ENCODE assay signal across 17 mouse cellular contexts in genomic region chr16:97756460-97756859, GRCm38 (mm10). TPM values are rescaled to one million over a fixed set of nuclear protein-coding genes. Genes with fewer than 3 reads are reported as not detected.
DNase-seq lines count a peak whose midpoint lies in the region; ATAC-seq and TF ChIP-seq lines count a peak whose summit lies in the region.
"Had no signal": no experiment of that assay in that cellular context is flagged by ENCODE, and none has a peak within 500 bp of the region (broad histone marks: within the 10 kb centered on the region; RNA-seq: fewer than 3 reads in every experiment).

No protein-coding gene starts in this region.

- 44% methylated on average over 2 of the region's 2 CpGs for WGBS in liver, embryonic 14.5 days (ENCODE audit: insufficient replicate concordance)

- no peaks in the 10 kb centered on the region for H3K9me3 ChIP-seq in liver, embryonic 14.5 days (ENCODE audit: control insufficient read depth, low read length)
- H3K9me3 ChIP-seq: forebrain, embryonic 15.5 days; G1E; heart, embryonic 10.5 days had no signal

- no peaks in the 10 kb centered on the region for H3K36me3 ChIP-seq in liver, embryonic 14.5 days (replicated peaks; ENCODE audit: control insufficient read depth, insufficient read depth, low read depth)
- H3K36me3 ChIP-seq: forebrain, embryonic 15.5 days; G1E; heart, embryonic 10.5 days had no signal

- peak; percentile 57 for ATAC-seq in granulocyte monocyte progenitor cell, adult 5-6 weeks (replicated peaks; ENCODE audit: poor library complexity, severe bottlenecking)
- ATAC-seq in liver, embryonic 14.5 days (ENCODE audit: insufficient read depth): peak; percentile 35; the same call in 1 of the 2 replicates
- ATAC-seq in erythroid progenitor cell, adult 5-6 weeks (replicated peaks; ENCODE audit: low FRiP score, poor library complexity, severe bottlenecking): no peak
- ATAC-seq in frontal cortex, adult (ENCODE audit: low TSS enrichment): no peak
- ATAC-seq: forebrain, embryonic 15.5 days; inflammation-experienced regulatory T-cells, adult 6 months had no signal

- H3K4me1 ChIP-seq in liver, embryonic 14.5 days (replicated peaks; ENCODE audit: control insufficient read depth in 2 of 2, insufficient read depth in 2 of 2, low read length in 1 of 2): peaks cover 0 to 8% of the 10 kb centered on the region in 2 experiments; a peak in 2 of 4 replicates
- H3K4me1 ChIP-seq: forebrain, embryonic 15.5 days had no signal

- no peak overlapping the region for H3K4me2 ChIP-seq in liver, embryonic 14.5 days (ENCODE audit: low read depth)
- H3K4me2 ChIP-seq: forebrain, embryonic 15.5 days; midbrain, embryonic 11.5 days had no signal

- no peak for TF ChIP-seq EP300 in liver, embryonic 14.5 days (IDR thresholded peaks at IDR 0.05; ENCODE audit: low read depth)

- TF ChIP-seq CTCF in liver, embryonic 14.5 days (IDR thresholded peaks at IDR 0.05; ENCODE audit: low read depth): no peak

- H3K4me3 ChIP-seq in liver, embryonic 14.5 days (ENCODE audit: insufficient read depth in 1 of 2, low read depth in 2 of 2, low read length in 2 of 2): no peak overlapping the region
- H3K4me3 ChIP-seq: forebrain, embryonic 15.5 days; heart, embryonic 10.5 days had no signal

- H3K27me3 ChIP-seq in liver, embryonic 14.5 days (ENCODE audit: control insufficient read depth, insufficient read depth, low read length): peaks cover 3% of the 10 kb centered on the region; the same call in 1 of the 2 replicates

- DNase-seq in kidney, adult 11 months: peak; percentile 46
- no peak for DNase-seq in kidney, adult 8-10 months
- peak; percentile 70 for DNase-seq in 3T3-L1 (ENCODE audit: low read depth, low spot score)
- no peak for DNase-seq in liver, embryonic 14.5 days (ENCODE audit: low read depth in 3 of 3, low spot score in 3 of 3)
- no peak for DNase-seq in thymus, postnatal 10 days (ENCODE audit: low spot score in 2 of 2)
- DNase-seq: B cell, adult 2 months; cerebellum, adult 11-12 months; heart, postnatal 36 days; lung, postnatal 10 days had no signal

- H3K27ac ChIP-seq in liver, embryonic 14.5 days: no peak overlapping the region
- H3K27ac ChIP-seq: forebrain, embryonic 15.5 days; heart, embryonic 10.5 days had no signal

- H3K9ac ChIP-seq in liver, embryonic 14.5 days (replicated peaks): no peak overlapping the region
- H3K9ac ChIP-seq: forebrain, embryonic 15.5 days had no signal

RNA-seq across cellular contexts. Expression of gene Ripk4, which starts 7.1 kb away (rescaled TPM):
- total RNA-seq in granulocyte monocyte progenitor cell, adult 5-6 weeks (2014; fragmentation: Nextera tagmentation): not detected in 2 replicates
- total RNA-seq in granulocyte monocyte progenitor cell, adult 5-6 weeks (2017): not detected in 2 replicates
- 1.2 and 1.4 TPM in 2 replicates for polyA plus RNA-seq in liver, embryonic 14.5 days (2012; rRNA removed)
- polyA plus RNA-seq in liver, embryonic 14.5 days (2014; fragmentation: Nextera tagmentation; extraction: Ambion mirVana): 1.8 and 2.4 TPM in 2 replicates
- not detected in 2 replicates for total RNA-seq in erythroid progenitor cell, adult 5-6 weeks (2015; ENCODE audit: low replicate concordance)
- not detected in 2 replicates for total RNA-seq in erythroid progenitor cell, adult 5-6 weeks (2017; ENCODE audit: low replicate concordance)
- polyA plus RNA-seq: G1E had no signal

Comparison
In these comparisons a context has a peak if more than half of its experiments do, and no peak if none do; other contexts are left out.
1. DNase-seq: peak in kidney, adult 11 months (single experiment) and 3T3-L1 (single experiment); none in kidney, adult 8-10 months (0 of 2), liver, embryonic 14.5 days (0 of 3) and thymus, postnatal 10 days (0 of 2).
2. ATAC-seq: peak in granulocyte monocyte progenitor cell, adult 5-6 weeks (single experiment) and liver, embryonic 14.5 days (single experiment); none in erythroid progenitor cell, adult 5-6 weeks (single experiment) and frontal cortex, adult (single experiment).